Mouse (Mus musculus): ENCODE measurements at regions not wholly inside any gene's neighbourhood (a gene's known extent, or its start where the extent isn't known, plus 50 kb on each side); places are given as distances from the start of the nearest gene placed in this dataset.

DNA sequence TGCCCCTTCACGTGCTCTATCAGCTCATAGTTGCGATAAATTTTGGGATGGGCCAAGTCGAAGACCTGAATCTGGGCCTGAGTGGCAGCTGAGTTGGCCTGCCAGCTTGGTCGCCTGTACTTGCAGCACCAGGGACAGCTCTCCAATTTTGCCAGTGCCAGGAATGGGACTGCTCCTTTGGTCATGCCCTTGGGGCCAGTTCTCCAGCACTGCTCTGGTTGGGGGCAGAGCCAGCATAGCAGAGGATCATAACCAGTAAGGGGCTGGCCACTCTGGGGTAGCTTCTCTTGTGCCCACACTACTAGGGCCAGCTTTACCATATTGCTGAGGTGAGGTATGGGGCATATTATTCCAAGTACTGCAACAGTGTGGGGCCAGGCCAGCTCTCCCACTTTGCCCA lies 397.0 kb upstream of the Cadm2 start:
- no peaks in the 10 kb centered on the region for H3K27me3 ChIP-seq
- no peaks in the 10 kb centered on the region for H3K4me1 ChIP-seq
- H3K4me3 ChIP-seq (replicated peaks) = no peak overlapping the region
- 71% methylated on average over 4 of the region's 4 CpGs for WGBS
- H3K36me3 ChIP-seq (replicated peaks) = no peaks in the 10 kb centered on the region
- no peak overlapping the region for H3K27ac ChIP-seq
- ATAC-seq (ENCODE audit: low FRiP score) = no peak
- H3K9ac ChIP-seq = no peak overlapping the region
- H3K9me3 ChIP-seq = no peaks in the 10 kb centered on the region
- no peak overlapping the region for H3K4me2 ChIP-seq

DNA sequence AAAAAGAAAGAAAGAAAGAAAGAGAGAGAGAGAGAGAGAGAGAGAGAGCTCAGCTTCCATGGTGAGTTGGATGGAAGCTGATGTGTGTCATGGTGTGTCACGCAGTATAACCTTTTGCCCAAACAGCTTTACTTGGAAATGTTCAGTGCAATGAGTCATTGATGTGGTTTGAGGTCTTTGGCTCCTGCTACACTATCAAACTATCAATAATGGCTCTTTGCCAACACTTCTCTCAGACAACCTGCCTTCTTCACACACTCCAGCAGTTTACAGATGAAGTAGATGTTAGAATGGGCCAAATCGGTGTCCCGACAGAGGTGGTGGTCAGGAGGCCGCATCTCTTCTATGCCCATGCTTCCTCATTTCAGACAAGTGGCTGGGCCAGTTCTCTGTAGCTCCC lies 369.0 kb upstream of the Cadm2 start:
- WGBS = 93% methylated on average over 4 of the region's 4 CpGs

GRCm38 (mm10) chr16:67976565-67976964 lies 355.9 kb upstream of the Cadm2 start:
- H3K36me3 ChIP-seq (replicated peaks) = no peaks in the 10 kb centered on the region
- H3K4me1 ChIP-seq = no peaks in the 10 kb centered on the region
- no peaks in the 10 kb centered on the region for H3K9me3 ChIP-seq
- H3K27me3 ChIP-seq = no peaks in the 10 kb centered on the region
- no peak overlapping the region for H3K27ac ChIP-seq
- no peak overlapping the region for H3K9ac ChIP-seq
- no peak for ATAC-seq (ENCODE audit: low FRiP score)
- H3K4me3 ChIP-seq (replicated peaks) = no peak overlapping the region
- H3K4me2 ChIP-seq = no peak overlapping the region

More for the DNA sequence above, 369.0 kb upstream of the Cadm2 start:
- Histone ChIP-seq H3K4me1 (no peaks in the 10 kb centered on the region), H3K4me3 (replicated peaks) (no peak overlapping the region), H3K9me3 (no peaks in the 10 kb centered on the region), H3K27ac (no peak overlapping the region), H3K4me2 (no peak overlapping the region), H3K36me3 (replicated peaks) (no peaks in the 10 kb centered on the region), H3K9ac (no peak overlapping the region), H3K27me3 (no peaks in the 10 kb centered on the region)
- no peak for ATAC-seq (ENCODE audit: low FRiP score)

- H3K9ac ChIP-seq = no peak overlapping the region
- 69% methylated on average over 11 of the region's 11 CpGs for WGBS
- H3K4me3 ChIP-seq (replicated peaks) = no peak overlapping the region
- no peaks in the 10 kb centered on the region for H3K9me3 ChIP-seq
- no peak for ATAC-seq (ENCODE audit: low FRiP score)
- H3K4me1 ChIP-seq = no peaks in the 10 kb centered on the region
- H3K4me2 ChIP-seq = no peak overlapping the region
- no peaks in the 10 kb centered on the region for H3K27me3 ChIP-seq
- H3K36me3 ChIP-seq (replicated peaks) = no peaks in the 10 kb centered on the region
- H3K27ac ChIP-seq = no peak overlapping the region
Observed at GRCm38 (mm10) chr16:67968311-67969145, 347.8 kb upstream of the Cadm2 start.

DNA sequence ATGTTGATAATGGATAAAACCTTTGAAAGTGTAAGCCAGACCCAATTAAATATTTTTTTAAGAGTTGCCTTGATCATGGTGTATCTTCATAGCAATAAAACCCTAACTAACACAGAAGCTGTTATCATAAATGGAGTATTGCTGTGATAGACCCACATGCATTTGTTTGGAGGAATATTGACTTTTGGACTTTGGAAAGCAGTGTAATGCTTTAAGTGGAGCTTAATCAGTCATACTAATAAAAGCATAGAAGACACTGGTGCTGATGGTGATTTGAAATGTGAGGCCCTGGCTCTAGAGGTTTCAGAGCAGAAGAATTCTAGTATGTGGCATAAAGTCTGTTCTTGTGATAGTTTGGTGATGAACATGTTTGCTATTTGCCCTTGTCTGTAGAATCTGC lies 328.4 kb upstream of the Cadm2 start:
- H3K4me1 ChIP-seq = no peaks in the 10 kb centered on the region
- no peak overlapping the region for H3K9ac ChIP-seq
- H3K9me3 ChIP-seq = no peaks in the 10 kb centered on the region
- no peak for ATAC-seq (ENCODE audit: low FRiP score)
- H3K27ac ChIP-seq = no peak overlapping the region
- no peak overlapping the region for H3K4me3 ChIP-seq (replicated peaks)
- H3K36me3 ChIP-seq (replicated peaks) = no peaks in the 10 kb centered on the region
- no peak overlapping the region for H3K4me2 ChIP-seq
- no peaks in the 10 kb centered on the region for H3K27me3 ChIP-seq

DNA sequence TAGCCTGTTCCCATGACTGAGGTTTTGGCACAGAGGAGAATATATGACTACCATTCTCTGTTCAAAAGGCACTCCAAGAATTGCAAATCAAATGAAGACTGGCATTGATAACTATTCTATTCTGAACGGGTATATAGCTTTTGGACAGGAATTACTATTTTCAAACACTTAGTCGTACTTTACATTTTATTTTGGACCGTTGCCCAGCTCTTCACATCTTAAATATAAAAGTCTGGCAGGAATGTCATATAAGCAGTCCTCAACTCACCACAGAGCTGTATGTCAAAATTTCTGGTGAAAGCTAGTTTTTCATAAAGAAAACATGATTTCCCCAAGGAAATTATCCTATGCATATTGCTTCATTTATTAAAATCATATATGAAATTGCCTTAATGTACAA lies 323.7 kb upstream of the Cadm2 start:
- Histone ChIP-seq H3K36me3 (replicated peaks) (no peaks in the 10 kb centered on the region), H3K4me2 (no peak overlapping the region), H3K4me1 (no peaks in the 10 kb centered on the region), H3K4me3 (replicated peaks) (no peak overlapping the region), H3K27ac (no peak overlapping the region), H3K27me3 (no peaks in the 10 kb centered on the region), H3K9ac (no peak overlapping the region), H3K9me3 (no peaks in the 10 kb centered on the region)
- no peak for ATAC-seq (ENCODE audit: low FRiP score)
- 84% methylated on average over 3 of the region's 3 CpGs for WGBS

DNA sequence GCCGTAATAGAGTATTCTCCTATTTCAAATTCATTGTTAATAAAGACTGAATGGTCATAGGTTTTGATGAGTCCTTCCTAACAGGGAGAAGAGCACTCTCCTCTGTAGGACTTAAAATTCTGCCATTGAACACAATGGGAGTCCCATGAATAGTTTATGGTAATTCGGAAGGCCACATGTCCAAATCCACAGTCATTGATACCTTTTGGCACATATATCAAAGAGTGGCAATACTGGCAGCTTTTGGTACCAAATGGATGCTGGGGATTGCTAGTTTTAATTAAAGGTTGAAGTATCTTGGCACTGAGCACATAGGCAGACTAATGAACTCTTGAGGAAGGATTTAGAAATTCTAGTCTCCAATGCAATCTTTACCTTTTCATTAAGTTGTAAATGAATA lies 298.5 kb upstream of the Cadm2 start:
- Histone ChIP-seq H3K4me2 (no peak overlapping the region), H3K4me1 (no peaks in the 10 kb centered on the region; the same call in 1 of the 2 replicates), H3K4me3 (replicated peaks) (no peak overlapping the region), H3K36me3 (replicated peaks) (no peaks in the 10 kb centered on the region), H3K9me3 (no peaks in the 10 kb centered on the region), H3K27me3 (no peaks in the 10 kb centered on the region), H3K27ac (no peak overlapping the region), H3K9ac (no peak overlapping the region)
- peak; percentile 23; the same call in 1 of the 2 replicates for ATAC-seq (ENCODE audit: low FRiP score)
- WGBS = 80% methylated on average over 2 of the region's 2 CpGs

- Histone ChIP-seq H3K4me3 (replicated peaks) (no peak overlapping the region), H3K27ac (no peak overlapping the region), H3K9me3 (no peaks in the 10 kb centered on the region), H3K4me1 (no peaks in the 10 kb centered on the region), H3K9ac (no peak overlapping the region), H3K36me3 (replicated peaks) (no peaks in the 10 kb centered on the region), H3K27me3 (no peaks in the 10 kb centered on the region), H3K4me2 (no peak overlapping the region)
- WGBS = 8% methylated on average over 1 of the region's 1 CpGs
- ATAC-seq (ENCODE audit: low FRiP score) = peak; percentile 87
Observed at GRCm38 (mm10) chr16:67871304-67872022, 250.8 kb upstream of the Cadm2 start.

GRCm38 (mm10) chr16:67850201-67850600 lies 229.5 kb upstream of the Cadm2 start:
- Histone ChIP-seq H3K27me3 (no peaks in the 10 kb centered on the region), H3K27ac (no peak overlapping the region), H3K9me3 (no peaks in the 10 kb centered on the region), H3K4me1 (no peaks in the 10 kb centered on the region), H3K36me3 (replicated peaks) (no peaks in the 10 kb centered on the region), H3K4me3 (replicated peaks) (no peak overlapping the region), H3K9ac (no peak overlapping the region), H3K4me2 (no peak overlapping the region)
- 47% methylated on average over 2 of the region's 2 CpGs for WGBS
- no peak for ATAC-seq (ENCODE audit: low FRiP score)

DNA sequence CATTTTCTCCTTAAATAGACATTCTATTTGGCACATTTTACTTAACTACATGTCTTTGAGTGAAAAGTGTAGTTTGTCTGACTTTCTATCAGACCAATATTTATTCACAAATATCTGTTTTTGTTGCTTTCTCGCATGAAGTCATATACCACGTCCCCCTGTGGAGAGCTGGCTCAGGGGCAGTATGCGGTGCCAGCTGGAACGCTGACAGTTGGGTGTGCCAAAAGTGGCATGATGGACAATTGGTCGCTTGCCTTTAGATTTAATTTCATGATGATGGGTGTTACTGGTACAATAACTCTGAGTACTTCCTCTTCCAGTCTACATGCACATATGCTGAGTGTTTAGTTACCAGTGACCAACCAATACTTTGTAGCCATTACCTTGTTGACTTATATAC lies 223.8 kb upstream of the Cadm2 start:
- H3K4me2 ChIP-seq = no peak overlapping the region
- H3K27ac ChIP-seq = no peak overlapping the region
- H3K36me3 ChIP-seq (replicated peaks) = no peaks in the 10 kb centered on the region
- no peaks in the 10 kb centered on the region for H3K27me3 ChIP-seq
- H3K9me3 ChIP-seq = no peaks in the 10 kb centered on the region
- H3K4me3 ChIP-seq (replicated peaks) = no peak overlapping the region
- 83% methylated on average over 5 of the region's 5 CpGs for WGBS
- ATAC-seq (ENCODE audit: low FRiP score) = no peak
- H3K9ac ChIP-seq = no peak overlapping the region
- no peaks in the 10 kb centered on the region for H3K4me1 ChIP-seq

- Histone ChIP-seq H3K4me2 (no peak overlapping the region), H3K4me1 (no peaks in the 10 kb centered on the region), H3K9ac (no peak overlapping the region), H3K9me3 (no peaks in the 10 kb centered on the region), H3K27ac (no peak overlapping the region), H3K4me3 (replicated peaks) (no peak overlapping the region), H3K27me3 (no peaks in the 10 kb centered on the region), H3K36me3 (replicated peaks) (no peaks in the 10 kb centered on the region)
- no peak for ATAC-seq (ENCODE audit: low FRiP score)
Observed at GRCm38 (mm10) chr16:67797236-67797635, 176.5 kb upstream of the Cadm2 start.

GRCm38 (mm10) chr16:67776091-67776490 lies 155.4 kb upstream of the Cadm2 start:
- 50% methylated on average over 3 of the region's 3 CpGs for whole genome bisulfite sequencing
- no peak for ATAC-seq (ENCODE audit: low FRiP score)
- H3K9me3 ChIP-seq = no peaks in the 10 kb centered on the region

DNA sequence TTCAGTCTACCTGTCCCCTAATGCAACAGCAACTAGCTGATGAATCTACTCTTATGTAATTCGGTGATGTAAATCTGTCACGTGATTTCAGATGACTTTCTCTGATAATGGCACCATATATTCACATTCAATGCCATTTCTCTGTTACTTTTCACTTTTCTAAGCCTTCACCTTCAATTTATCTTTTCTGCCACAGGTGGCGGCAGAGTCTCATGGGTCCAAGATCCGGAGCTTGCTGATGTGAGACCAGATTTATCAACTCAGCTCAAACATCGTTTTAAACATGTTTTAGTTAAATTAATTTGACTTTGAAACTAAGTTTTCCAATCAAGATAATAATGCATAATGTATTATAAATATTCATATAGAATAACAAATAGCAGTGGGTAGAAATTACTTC lies 148.4 kb upstream of the Cadm2 start:
- H3K36me3 ChIP-seq (replicated peaks) = no peaks in the 10 kb centered on the region
- no peak for ATAC-seq (ENCODE audit: low FRiP score)
- H3K9me3 ChIP-seq = no peaks in the 10 kb centered on the region
- no peak overlapping the region for H3K4me3 ChIP-seq (replicated peaks)
- no peaks in the 10 kb centered on the region for H3K27me3 ChIP-seq
- WGBS = 56% methylated on average over 5 of the region's 5 CpGs
- H3K27ac ChIP-seq = no peak overlapping the region
- H3K4me2 ChIP-seq = no peak overlapping the region
- H3K9ac ChIP-seq = no peak overlapping the region
- H3K4me1 ChIP-seq = no peaks in the 10 kb centered on the region

More at GRCm38 (mm10) chr16:67776091-67776490, 155.4 kb upstream of the Cadm2 start:
- H3K4me2 ChIP-seq = no peak overlapping the region
- H3K4me1 ChIP-seq = no peaks in the 10 kb centered on the region
- H3K36me3 ChIP-seq (replicated peaks) = no peaks in the 10 kb centered on the region
- no peaks in the 10 kb centered on the region for H3K27me3 ChIP-seq
- H3K9ac ChIP-seq = no peak overlapping the region
- H3K27ac ChIP-seq = no peak overlapping the region
- H3K4me3 ChIP-seq (replicated peaks) = no peak overlapping the region

Data from forebrain, embryonic 12.5 days (tissue).